Mouse (Mus musculus): ENCODE results near the gene D430019H16Rik.

Gene D430019H16Rik

DNA sequence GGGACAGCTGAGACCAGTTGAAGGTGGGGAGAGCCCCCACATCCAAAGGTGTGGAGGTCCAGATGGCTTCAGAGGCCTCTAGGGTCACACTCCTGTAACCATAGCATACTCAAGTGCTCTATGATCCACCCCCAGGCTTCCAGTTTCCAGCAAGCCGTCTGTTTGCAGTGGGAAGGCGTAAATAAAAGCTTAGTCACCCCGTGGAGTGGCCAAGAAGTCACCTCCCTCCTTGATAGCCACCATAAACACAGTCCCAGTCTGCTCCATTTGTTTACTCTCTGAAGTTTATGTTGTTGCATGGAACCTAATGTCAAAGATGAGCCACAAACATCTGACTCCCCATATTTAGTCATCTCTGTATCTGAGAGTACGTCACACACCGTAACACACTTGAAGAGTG is 83.5 kb downstream of the D430019H16Rik start:
- no peak for DNase-seq (ENCODE audit: low spot score)

DNA sequence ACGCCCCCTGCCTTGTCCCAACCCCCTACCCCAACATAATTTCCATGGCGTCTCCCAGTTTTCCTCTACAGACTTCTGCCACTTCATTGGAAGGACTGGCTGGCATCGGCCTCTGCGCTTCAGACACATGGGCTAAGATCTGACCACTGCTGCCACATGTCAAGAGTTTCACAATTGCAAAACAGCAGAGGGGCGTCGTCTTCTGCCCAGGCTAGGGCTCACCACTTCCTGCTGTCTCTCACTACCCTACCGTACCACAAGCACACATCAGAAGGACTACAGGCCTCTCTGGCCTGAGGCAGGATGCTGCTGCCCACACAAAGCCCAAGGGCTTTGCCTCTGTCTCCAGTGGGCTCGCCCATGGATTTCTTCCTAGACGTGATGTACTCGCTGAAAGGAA is 86.0 kb downstream of the D430019H16Rik start:
- DNase-seq (ENCODE audit: low spot score) = no peak

DNA sequence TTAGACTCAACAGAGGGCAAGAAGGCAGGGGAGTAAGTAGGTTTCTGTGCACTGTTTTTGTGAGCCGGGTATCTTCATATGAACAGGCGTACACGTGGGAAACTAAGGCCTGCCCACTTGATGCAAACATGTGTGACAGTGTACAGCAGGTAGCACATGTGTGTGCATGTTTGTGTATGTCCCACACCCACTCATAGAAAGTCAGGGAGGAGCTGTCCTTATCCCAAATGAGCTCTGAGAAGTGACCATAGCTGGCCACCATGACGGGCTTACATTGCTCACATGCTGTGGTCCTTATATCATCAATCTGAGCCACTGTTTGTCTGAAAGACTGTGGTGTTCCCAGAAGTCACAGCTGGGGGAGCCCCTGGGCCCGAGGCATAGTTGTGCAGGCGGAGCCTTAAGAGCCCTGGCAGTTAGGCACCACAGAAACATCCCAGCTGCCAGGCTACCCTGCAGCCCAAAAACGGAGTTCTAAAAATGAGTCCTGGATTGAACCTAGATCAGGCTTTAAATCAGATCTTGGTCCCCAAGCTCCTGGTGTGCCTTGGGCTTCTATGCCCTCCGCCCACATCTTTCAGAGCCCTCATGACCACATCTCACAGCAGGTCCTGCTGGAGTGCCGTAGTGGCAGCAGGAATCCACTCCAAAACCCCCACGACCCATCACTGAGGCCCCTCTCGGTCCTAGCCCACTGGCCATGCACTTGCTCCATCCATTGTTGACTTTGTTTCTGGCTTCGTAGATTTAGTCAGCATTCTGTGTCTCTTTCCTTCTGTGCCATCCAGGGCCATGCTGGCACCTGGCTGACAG is 88.1 kb downstream of the D430019H16Rik start:
- DNase-seq (ENCODE audit: low spot score) = no peak

DNA sequence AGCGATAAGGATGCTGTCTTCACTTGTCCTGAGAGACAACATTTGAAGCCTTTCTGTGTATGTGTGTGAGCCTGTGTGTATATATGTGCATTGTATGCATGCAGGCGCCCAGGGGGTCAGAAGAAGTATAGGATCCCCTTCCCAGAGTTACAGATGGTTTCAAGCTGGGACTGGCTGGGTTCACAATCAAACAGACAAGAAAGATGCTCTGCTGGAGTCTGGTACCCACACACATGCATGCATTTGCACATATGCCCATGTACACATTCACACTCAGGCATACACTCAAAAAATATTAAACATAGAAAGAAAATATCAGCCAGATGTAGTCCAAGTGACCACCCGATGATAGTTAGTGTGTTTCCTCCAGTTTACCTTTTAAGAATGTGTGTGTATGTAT is 88.9 kb downstream of the D430019H16Rik start:
- no peak for DNase-seq (ENCODE audit: low spot score)

Data from lung, postnatal 25 days (tissue).